Mouse (Mus musculus): Measurements from ENCODE around the gene Igfbp3.

DNA sequence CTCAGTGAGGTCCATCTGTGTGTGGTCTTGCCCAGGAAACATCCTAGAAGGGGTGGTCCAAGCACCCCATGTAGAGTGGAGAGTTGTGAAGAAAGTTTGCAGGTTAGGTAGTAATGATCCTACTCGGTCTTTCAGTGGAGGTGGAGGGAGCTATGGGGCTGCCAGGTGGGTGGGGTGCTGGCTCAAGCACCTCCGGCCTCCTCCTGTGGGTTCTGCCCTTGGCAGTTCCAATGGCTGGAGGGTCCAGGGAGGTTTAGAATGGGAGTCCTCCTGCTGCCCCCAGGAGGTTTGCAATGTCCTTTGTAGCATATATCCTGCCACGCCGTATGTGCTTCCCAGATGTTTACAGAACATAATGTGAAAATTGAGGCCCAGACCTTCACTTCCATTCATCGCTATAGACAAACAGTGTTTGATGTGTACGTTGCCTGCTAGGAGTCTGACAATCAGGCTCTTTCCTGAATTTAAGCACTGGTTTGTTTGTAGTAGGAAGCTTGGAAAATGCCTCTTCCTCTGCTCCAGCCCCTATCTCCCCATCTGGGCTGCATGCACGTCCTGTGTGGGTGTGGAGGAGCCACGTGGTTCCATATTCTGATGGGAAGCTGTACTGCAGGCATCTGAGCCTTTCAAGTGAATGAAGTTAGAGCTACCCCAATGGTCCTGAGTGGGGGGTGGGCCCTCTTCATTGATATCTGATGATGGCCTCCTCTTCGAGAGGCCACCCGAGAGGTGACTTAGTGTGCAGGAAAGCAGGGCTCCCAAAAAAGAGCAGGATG lies 15.1 kb downstream of the Igfbp3 start:
- TF ChIP-seq POLR2A (IDR thresholded peaks at IDR 0.05; ENCODE audit: borderline replicate concordance, extremely low read depth, low read depth, low read length) (no peak), CTCF (IDR thresholded peaks at IDR 0.05; ENCODE audit: insufficient read depth, low read length) (no peak)
